Mouse (Mus musculus) cerebellum, postnatal 10 days (tissue): ENCODE data around the gene Olfr209.
"Not testable (repeated sequence)": the region's sequence is repeated elsewhere in the genome, so short reads cannot be mapped to it uniquely, and the experiment has no call there.

ENCODE experiments used
- DNase-seq, 2 experiments: peaks; one replicate each; pipeline ENCODE4 v3.0.0; 2021; ENCODE audit warnings: mixed read lengths in 2 of 2

Olfr209 gene

GRCm38 (mm10) chr16:59363893-59364292 is at the start of gene Olfr209:
Gene Olfr209, minus strand, starts transcription at chr16:59363993.
- DNase-seq, result no peak

GRCm38 (mm10) chr16:59413475-59413874 is 49.7 kb upstream of the Olfr209 start:
- DNase-seq, result no peak

GRCm38 (mm10) chr16:59409800-59410199 is 46.0 kb upstream of the Olfr209 start:
- no peak for DNase-seq

- DNase-seq, result peak in 1 of 2 experiments; percentile 5
These were observed 45.6 kb upstream of the Olfr209 start for GRCm38 (mm10) chr16:59409341-59409748.

GRCm38 (mm10) chr16:59407032-59407431 is 43.2 kb upstream of the Olfr209 start, which contains the start of gene Gabrr3:
Gene Gabrr3, plus strand, starts transcription at chr16:59407332.
- no peak for DNase-seq

- DNase-seq, result no peak
These were observed 41.0 kb upstream of the Olfr209 start for GRCm38 (mm10) chr16:59404798-59405197.

- DNase-seq, result peak; percentile 24 to 40
These were observed 39.9 kb upstream of the Olfr209 start for GRCm38 (mm10) chr16:59403684-59404083.

- DNase-seq, result no peak
These were observed 38.2 kb upstream of the Olfr209 start for GRCm38 (mm10) chr16:59401985-59402384.

GRCm38 (mm10) chr16:59401102-59401501 is 37.3 kb upstream of the Olfr209 start:
- peak; percentile 25 to 31 for DNase-seq

- peak; percentile 48 to 66 for DNase-seq
These were observed 29.5 kb upstream of the Olfr209 start for GRCm38 (mm10) chr16:59393300-59393699.

- DNase-seq, result no peak
These were observed 14.6 kb downstream of the Olfr209 start, which contains the start of gene Olfr206 for GRCm38 (mm10) chr16:59349146-59349545. Gene Olfr206, minus strand, starts transcription at chr16:59349246.

GRCm38 (mm10) chr16:59331038-59331437 is 32.8 kb downstream of the Olfr209 start, which contains the start of gene Olfr205:
Gene Olfr205, minus strand, starts transcription at chr16:59331138.
- DNase-seq, result no peak

- not testable (repeated sequence) for DNase-seq
These were observed 40.5 kb downstream of the Olfr209 start for GRCm38 (mm10) chr16:59323262-59323661.

- no peak for DNase-seq
These were observed 45.6 kb downstream of the Olfr209 start, which contains the start of gene Olfr204 for GRCm38 (mm10) chr16:59318148-59318547. Gene Olfr204, minus strand, starts transcription at chr16:59318248.
